Mouse (Mus musculus) ES-Bruce4 (cell line): Measurements from ENCODE around the gene Pde4d.

Source experiments
- CTCF ChIP-seq: IDR thresholded peaks from one replicate; pipeline ENCODE4 v1.8.1; 2011; ENCODE audit warnings: low read depth, low read length
- EP300 ChIP-seq: IDR thresholded peaks from 2 replicates; pipeline ENCODE4 v1.6.1; 2011; ENCODE audit warnings: low read depth, low read length; ENCODE audit not compliant: insufficient read depth
- POLR2A ChIP-seq: IDR thresholded peaks from one replicate; pipeline ENCODE4 v1.8.1; 2011; ENCODE audit warnings: low read length; ENCODE audit not compliant: insufficient read depth

DNA sequence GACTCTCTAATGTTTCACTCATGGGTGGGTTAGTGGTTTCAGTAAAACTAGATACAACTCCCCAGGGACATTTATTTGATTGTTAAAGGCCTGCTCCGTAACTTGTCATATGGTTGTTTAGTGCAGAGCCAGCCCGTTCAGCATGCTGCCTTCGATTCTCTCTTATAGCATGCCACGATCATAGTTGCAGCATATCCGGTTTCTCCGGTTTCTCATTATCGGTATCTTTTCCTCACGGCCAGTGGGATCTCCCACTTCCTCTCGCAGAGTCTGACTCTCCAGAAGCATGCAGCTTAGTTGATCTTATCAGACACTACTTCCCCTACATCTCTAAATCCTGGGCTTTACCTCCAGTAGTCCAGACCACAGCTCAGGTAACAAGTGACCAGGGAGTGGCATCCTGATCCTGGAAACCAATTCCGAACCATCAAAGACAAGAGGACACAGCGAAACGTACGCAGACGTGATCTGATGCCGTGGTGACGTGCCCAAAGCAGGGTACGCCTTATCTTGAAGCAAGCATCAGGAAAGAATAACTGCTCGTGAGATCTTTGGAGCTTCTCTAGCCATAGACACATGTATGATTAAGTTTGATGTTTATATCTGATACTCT, 782.2 kb downstream of the Pde4d start:
- TF ChIP-seq POLR2A = no peak
- TF ChIP-seq CTCF = no peak
- TF ChIP-seq EP300 = no peak
